Mouse (Mus musculus) thymus, adult 18-20 months (tissue): ENCODE measurements around the gene Grap.

Source experiments
- DNase-seq, 2 experiments: peaks; one replicate each; pipeline ENCODE4 v3.0.0; 2022; ENCODE audit warnings: mixed read lengths in 2 of 2

Grap gene

DNA sequence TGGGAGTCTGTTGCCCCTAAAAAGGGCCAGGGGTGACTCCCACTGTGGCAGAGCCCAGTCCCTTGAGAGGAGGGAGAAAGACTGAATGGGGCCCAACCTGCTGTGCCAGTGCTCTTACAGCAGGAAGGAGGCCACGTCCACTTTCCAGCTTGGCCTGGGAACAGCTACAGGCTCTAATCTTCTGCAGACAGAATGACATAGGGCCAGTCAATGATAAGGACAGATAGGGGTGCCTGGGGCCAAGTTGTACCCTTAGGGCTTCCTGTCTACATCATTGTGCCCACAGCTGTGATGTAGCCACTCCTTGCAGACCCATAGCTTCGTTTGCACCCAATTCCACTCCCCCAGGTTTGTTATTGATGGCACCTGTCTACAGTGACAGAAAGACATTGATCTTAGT is 33.1 kb downstream of the Grap start:
- no peak for DNase-seq

- DNase-seq = no peak
Observed at GRCm38 (mm10) chr11:61686906-61687453, 33.9 kb downstream of the Grap start.

GRCm38 (mm10) chr11:61687595-61687994 is 34.5 kb downstream of the Grap start:
- DNase-seq = no peak

- DNase-seq = no peak
Observed at GRCm38 (mm10) chr11:61692996-61693395, 39.9 kb downstream of the Grap start.

DNA sequence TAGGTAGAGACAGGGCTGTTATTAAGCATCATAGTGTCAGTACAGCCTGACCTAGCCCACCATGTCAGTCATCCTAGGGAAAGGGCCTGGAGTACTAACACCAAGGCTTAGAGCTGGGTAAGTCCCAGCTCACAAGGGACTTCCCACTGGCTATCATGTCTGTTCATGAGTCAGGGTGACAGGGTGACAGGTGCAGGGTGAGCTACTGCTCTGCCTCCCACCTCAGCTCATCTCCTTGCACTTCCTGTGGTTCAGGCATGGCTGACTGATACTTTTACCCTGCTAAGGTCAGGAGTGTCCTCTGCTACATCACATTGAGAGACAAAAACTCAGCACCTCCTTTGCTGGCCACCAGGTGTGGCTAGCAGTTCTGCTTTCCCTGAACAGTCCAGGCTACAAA is 45.8 kb downstream of the Grap start:
- DNase-seq = no peak

DNA sequence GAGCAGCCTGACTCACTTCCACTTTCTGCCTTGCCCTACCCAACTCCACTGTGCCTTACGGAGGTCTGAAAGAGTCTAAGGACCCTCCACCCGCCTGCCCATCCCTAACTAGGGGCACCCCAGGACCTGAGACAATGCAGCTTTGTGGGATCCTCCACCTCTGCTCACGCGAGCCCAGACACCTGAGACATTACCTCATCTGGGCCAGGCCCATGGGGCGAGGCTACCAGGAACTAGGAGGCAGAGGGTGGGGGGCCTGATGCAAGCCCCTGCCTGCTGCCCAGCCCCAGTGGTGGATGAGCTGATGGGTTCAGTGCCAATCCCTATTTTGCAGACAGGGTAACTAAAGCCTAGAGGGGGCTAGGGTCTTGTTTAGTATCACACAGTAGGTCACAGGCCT is 46.4 kb downstream of the Grap start:
- no peak for DNase-seq

DNA sequence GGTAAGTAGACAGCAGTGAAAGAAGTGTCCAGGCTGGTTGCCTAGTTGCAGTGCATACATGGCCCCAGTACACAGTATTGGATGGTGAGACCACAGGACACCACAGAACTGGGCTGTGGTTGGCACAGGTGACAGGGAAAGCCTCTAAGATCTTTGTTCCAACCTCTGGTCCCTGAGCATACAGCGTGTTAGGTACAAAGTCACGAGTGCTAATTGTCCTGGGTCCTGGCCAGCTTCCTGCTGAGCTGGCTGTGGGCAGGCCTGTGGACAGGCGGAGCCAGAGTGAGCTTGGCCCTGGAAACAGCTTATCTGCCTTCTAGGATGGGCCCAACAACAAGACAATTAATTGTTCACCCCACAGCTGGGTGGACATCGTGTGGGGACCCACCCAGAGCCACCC is 46.9 kb downstream of the Grap start:
- no peak for DNase-seq

DNA sequence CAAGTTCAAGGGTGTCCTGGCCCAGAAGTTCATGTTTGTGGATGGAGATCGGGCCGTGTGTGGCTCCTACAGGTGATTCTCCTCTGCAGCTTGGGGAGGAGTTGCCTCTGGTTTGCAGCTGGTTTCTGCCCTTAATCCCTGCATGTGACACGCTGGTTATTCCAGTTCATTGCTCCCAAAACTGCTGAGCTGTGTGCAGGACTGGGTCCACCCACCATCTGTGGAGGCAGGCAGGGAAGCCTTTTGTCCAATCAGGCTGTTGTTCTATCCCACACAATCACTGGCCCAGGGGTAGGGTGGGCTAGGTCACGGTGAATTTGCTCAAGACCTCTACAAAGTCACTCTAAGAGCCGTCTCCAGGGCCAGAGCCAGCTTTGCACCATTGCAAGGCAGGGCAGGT is 48.6 kb downstream of the Grap start:
- no peak for DNase-seq

DNA sequence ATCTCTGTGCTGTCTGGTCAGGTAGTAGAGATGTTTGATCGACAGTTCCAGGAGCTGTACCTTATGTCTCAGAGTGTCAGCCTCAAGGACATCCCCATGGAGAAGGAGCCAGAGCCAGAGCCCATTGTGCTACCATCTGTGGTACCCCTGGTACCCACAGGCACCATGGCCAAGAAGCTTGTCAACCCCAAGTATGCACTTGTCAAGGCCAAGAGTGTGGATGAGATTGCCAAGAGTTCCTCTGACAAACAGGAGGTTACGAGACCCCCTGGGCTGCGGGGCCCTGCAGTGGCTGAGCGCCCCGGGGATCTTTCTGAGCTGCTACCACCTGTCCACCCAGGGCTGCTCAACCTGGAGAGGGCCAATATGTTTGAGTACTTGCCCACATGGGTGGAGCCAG is 49.4 kb downstream of the Grap start:
- DNase-seq = no peak

- no peak for DNase-seq
Observed at GRCm38 (mm10) chr11:61705581-61705980, 52.5 kb downstream of the Grap start.

DNA sequence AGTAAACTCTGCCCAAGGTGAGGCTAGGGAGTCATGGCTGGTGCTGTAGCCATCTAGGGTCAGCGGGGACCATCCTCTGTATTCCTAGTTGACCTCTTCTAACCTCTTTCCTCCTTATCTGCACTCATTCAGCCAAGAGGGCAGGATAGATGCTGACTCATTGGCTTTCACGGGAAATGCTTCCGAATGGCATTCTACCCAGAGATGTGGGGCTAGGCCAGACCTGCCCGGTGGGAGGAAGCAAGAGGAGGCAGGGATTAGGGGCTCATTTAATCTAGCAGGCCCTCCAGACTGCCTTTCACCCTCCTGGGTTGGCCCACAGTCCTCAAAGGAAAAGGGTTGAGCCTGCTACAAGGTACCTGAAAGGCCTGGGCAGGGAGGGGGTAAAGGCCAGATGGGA is 53.2 kb downstream of the Grap start:
- no peak for DNase-seq

DNA sequence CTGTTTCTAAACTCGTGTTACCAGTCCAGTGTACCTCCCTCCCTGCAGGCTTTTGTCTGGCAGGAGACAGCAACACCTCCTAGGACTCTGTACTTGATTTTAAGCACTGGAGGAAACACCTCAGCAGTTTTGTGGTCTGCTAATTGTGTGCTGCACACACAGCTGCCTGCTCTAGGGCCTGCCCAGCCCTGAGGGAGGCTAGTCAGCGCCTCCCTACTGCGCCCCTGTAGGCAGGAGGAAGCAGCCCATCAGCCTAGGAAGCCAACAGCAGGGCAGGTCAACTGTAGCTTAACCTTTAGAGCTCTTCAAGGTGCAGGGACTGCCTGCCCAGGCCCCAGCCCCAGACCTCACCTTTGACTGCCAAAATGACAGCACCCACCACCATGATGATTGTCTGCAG is 55.9 kb downstream of the Grap start:
- no peak for DNase-seq

DNA sequence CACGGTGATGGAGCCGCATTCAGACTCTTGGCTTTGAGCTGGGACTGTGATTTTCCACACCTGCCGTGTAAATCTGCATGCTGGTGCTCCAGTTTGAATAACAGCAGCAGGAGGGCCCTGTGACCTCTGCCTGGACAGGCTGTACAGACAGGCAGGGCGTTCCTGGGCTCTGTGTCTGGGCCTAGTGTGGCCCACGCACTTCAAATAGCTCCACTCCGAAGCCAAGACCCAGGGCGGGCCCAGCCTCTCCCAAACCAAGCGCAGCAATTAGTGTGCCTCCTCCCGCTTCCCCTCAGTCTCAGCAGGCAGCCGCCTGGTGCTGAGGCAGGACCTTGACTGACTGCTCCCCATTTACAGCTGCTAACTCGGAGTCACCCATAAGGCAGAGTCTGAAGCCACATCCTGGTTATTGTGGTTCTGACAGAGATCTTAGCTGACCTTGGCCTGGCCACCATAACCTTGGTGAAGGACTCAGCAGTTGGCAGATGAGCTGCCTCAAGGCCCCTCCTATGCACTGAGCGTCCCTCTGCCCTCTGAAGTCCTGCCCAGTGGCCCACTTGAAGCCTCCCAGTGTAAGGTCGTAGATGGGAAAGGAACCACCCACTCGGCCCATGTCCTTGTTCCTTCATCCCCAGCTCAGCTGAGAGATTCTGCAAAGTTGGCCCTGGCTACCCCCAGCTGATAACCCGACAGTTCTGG is 60.2 kb downstream of the Grap start:
- DNase-seq = no peak

- DNase-seq = peak; percentile 26 to 37
Observed at GRCm38 (mm10) chr11:61714346-61715117, 61.5 kb downstream of the Grap start.

- no peak for DNase-seq
Observed at GRCm38 (mm10) chr11:61715130-61715529, 62.1 kb downstream of the Grap start.

- DNase-seq = no peak
Observed at GRCm38 (mm10) chr11:61717990-61718389, 64.9 kb downstream of the Grap start.

DNA sequence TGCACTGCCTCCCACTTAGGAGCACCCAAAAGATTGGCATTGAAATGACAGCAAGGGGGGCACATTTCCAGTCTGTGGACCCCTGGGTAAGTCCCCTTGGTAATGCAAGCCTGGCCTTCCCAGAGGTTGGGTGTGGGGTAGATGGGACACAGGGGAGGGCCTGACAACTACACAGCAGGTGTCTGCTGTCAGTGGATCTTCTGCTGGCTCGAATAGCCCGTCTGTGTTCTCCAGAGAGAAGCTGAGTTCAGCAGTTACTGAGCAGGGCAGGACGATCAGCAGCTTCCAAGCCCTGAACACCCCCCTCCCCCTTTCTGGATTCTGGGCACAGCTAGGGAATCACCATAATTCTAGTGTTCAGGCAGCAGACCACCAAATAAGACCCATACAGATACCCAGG is 66.3 kb downstream of the Grap start:
- DNase-seq = no peak

DNA sequence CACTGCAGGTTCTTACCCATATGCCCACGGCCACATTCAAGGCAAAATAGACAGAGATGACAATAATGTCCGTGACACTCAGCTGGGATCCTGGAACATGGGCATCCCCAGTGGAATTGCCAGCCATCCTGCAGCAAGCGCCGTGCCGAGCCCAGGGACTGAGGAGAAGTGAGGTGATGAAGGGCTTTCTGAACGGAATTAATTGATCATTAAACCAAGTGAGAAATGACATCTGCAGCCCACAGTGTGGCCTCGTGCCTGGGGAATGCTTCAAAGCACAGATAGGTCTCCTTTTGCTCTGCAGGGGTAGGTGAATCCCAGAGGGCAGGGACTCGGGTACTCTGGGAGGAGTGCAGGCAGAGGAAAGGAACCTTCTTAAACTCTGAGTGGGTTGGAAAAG is 66.8 kb downstream of the Grap start:
- DNase-seq = no peak

DNA sequence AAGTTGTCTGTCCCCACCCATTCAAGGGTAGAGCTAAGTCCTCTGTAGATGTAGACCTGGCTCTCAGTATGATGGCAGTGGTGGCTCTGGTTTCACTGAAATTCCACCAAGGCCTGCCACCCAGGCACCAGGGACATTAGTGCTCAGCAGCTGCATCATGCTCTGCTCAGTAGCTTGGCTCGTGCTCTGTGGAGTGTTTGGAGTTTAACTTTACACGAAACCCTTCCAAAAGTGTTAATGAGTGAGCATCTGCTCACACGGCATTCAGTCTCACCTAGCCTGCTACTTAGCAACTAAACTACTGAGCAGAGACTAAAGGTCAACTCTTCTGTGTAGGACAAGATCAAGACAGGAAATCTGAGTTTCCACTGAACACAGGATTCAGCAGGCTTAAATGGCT is 67.6 kb downstream of the Grap start, which contains the start of gene Slc5a10:
Gene Slc5a10, minus strand, starts transcription at position 191 of the 400 bp plus-strand sequence.
- no peak for DNase-seq

GRCm38 (mm10) chr11:61722077-61722476 is 69.0 kb downstream of the Grap start:
- no peak for DNase-seq
